Mouse (Mus musculus): Measurements from ENCODE around the gene Cd2bp2. TPM values are rescaled to one million over a fixed set of nuclear protein-coding genes. Genes with fewer than 3 reads are reported as not detected.

Cd2bp2 gene
- total and polyA plus RNA-seq, 2 experiments = 11.8 to 12.4 TPM

GRCm38 (mm10) chr7:127233765-127234164 is 37.9 kb upstream of the Cd2bp2 start:
- H3K79me2 ChIP-seq (ENCODE audit: control insufficient read depth, insufficient read depth, low read length) = peaks cover 4% of the 10 kb centered on the region; the same call in 1 of the 2 replicates
- 0 out of 2 replicates have a peak overlapping the region, but pooled peaks have one; percentile 88 for H3K4me3 ChIP-seq (ENCODE audit: insufficient read depth, low read depth, low read length)
- TF ChIP-seq POLR2A (IDR thresholded peaks at IDR 0.05; ENCODE audit: extremely low read depth, insufficient read depth, low read length) (no peak), CTCF (IDR thresholded peaks at IDR 0.05; ENCODE audit: low read depth, low read length) (no peak)
- WGBS = 12% methylated on average over 9 of the region's 9 CpGs
- peaks cover 6% of the 10 kb centered on the region; the same call in 1 of the 2 replicates for H3K36me3 ChIP-seq (ENCODE audit: control insufficient read depth, insufficient read depth, low read length)
- no peak for DNase-seq (ENCODE audit: extremely low read depth, low read depth, low spot score)
- no peak overlapping the region for H3K27ac ChIP-seq (replicated peaks; ENCODE audit: insufficient read depth, low read depth, low read length)
- H3K4me1 ChIP-seq (ENCODE audit: control insufficient read depth, insufficient read depth, low read length) = peaks cover 9% of the 10 kb centered on the region; the same call in 1 of the 2 replicates
- H3K27me3 ChIP-seq (ENCODE audit: control insufficient read depth, insufficient read depth, low read length) = no peaks in the 10 kb centered on the region
- H3K9ac ChIP-seq (ENCODE audit: low read depth, low read length) = peak overlapping the region; percentile 27; the same call in 1 of the 2 replicates

- peaks cover 4% of the 10 kb centered on the region; the same call in 1 of the 2 replicates for H3K79me2 ChIP-seq (ENCODE audit: control insufficient read depth, insufficient read depth, low read length)
- peak overlapping the region; percentile 88 for H3K4me3 ChIP-seq (ENCODE audit: insufficient read depth, low read depth, low read length)
- peak overlapping the region; percentile 87 for H3K9ac ChIP-seq (ENCODE audit: low read depth, low read length)
- DNase-seq (ENCODE audit: extremely low read depth, low read depth, low spot score) = peak; percentile 28
- TF ChIP-seq POLR2A (IDR thresholded peaks at IDR 0.05; ENCODE audit: extremely low read depth, insufficient read depth, low read length) (no peak), CTCF (IDR thresholded peaks at IDR 0.05; ENCODE audit: low read depth, low read length) (no peak)
- under 1% methylated on average over 27 of the region's 27 CpGs for WGBS
- H3K4me1 ChIP-seq (ENCODE audit: control insufficient read depth, insufficient read depth, low read length) = peaks cover 9% of the 10 kb centered on the region; the same call in 1 of the 2 replicates
- peaks cover 6% of the 10 kb centered on the region; the same call in 1 of the 2 replicates for H3K36me3 ChIP-seq (ENCODE audit: control insufficient read depth, insufficient read depth, low read length)
- H3K27ac ChIP-seq (replicated peaks; ENCODE audit: insufficient read depth, low read depth, low read length) = peak overlapping the region; percentile 92
- no peaks in the 10 kb centered on the region for H3K27me3 ChIP-seq (ENCODE audit: control insufficient read depth, insufficient read depth, low read length)
Observed at GRCm38 (mm10) chr7:127233368-127233749, 37.5 kb upstream of the Cd2bp2 start.

- Histone ChIP-seq H3K27ac (replicated peaks; ENCODE audit: insufficient read depth, low read depth, low read length) (peak within 1 kb of the TSS; percentile 92), H3K4me3 (ENCODE audit: insufficient read depth, low read depth, low read length) (peak within 1 kb of the TSS; percentile 88), H3K9ac (ENCODE audit: low read depth, low read length) (peak within 1 kb of the TSS; percentile 87), H3K27me3 (ENCODE audit: control insufficient read depth, insufficient read depth, low read length) (no peaks in the 10 kb centered on the region), H3K79me2 (ENCODE audit: control insufficient read depth, insufficient read depth, low read length) (peaks cover 4% of the 10 kb centered on the region; the same call in 1 of the 2 replicates), H3K36me3 (ENCODE audit: control insufficient read depth, insufficient read depth, low read length) (peaks cover 6% of the 10 kb centered on the region; the same call in 1 of the 2 replicates), H3K4me1 (ENCODE audit: control insufficient read depth, insufficient read depth, low read length) (peaks cover 9% of the 10 kb centered on the region; the same call in 1 of the 2 replicates)
- under 1% methylated on average over 64 of the region's 64 CpGs for WGBS
- no peak for TF ChIP-seq CTCF (IDR thresholded peaks at IDR 0.05; ENCODE audit: low read depth, low read length)
- peak; percentile 45; the same call in 1 of the 2 replicates for TF ChIP-seq POLR2A (IDR thresholded peaks at IDR 0.05; ENCODE audit: extremely low read depth, insufficient read depth, low read length)
- DNase-seq (ENCODE audit: extremely low read depth, low read depth, low spot score) = peak; percentile 74
Observed at GRCm38 (mm10) chr7:127232622-127233367, 36.9 kb upstream of the Cd2bp2 start, which contains the start of the genes Zfp553 and Sept1. Gene Zfp553 (plus strand): TSS chr7:127233061. Gene Sept1 (minus strand): TSS chr7:127233130.

GRCm38 (mm10) chr7:127231826-127232621 is 36.2 kb upstream of the Cd2bp2 start:
- Histone ChIP-seq H3K36me3 (ENCODE audit: control insufficient read depth, insufficient read depth, low read length) (peaks cover 6% of the 10 kb centered on the region; the same call in 1 of the 2 replicates), H3K27me3 (ENCODE audit: control insufficient read depth, insufficient read depth, low read length) (no peaks in the 10 kb centered on the region), H3K4me1 (ENCODE audit: control insufficient read depth, insufficient read depth, low read length) (peaks cover 9% of the 10 kb centered on the region; the same call in 1 of the 2 replicates), H3K27ac (replicated peaks; ENCODE audit: insufficient read depth, low read depth, low read length) (peak overlapping the region; percentile 68; the same call in 1 of the 2 replicates), H3K79me2 (ENCODE audit: control insufficient read depth, insufficient read depth, low read length) (peaks cover 4% of the 10 kb centered on the region; the same call in 1 of the 2 replicates), H3K9ac (ENCODE audit: low read depth, low read length) (peak overlapping the region; percentile 1), H3K4me3 (ENCODE audit: insufficient read depth, low read depth, low read length) (peak overlapping the region; percentile 88)
- TF ChIP-seq POLR2A (IDR thresholded peaks at IDR 0.05; ENCODE audit: extremely low read depth, insufficient read depth, low read length) = no peak
- no peak for TF ChIP-seq CTCF (IDR thresholded peaks at IDR 0.05; ENCODE audit: low read depth, low read length)
- no peak for DNase-seq (ENCODE audit: extremely low read depth, low read depth, low spot score)
- WGBS = 39% methylated on average over 20 of the region's 20 CpGs

- Histone ChIP-seq H3K27me3 (ENCODE audit: control insufficient read depth, insufficient read depth, low read length) (no peaks in the 10 kb centered on the region), H3K36me3 (ENCODE audit: control insufficient read depth, insufficient read depth, low read length) (peaks cover 6% of the 10 kb centered on the region; the same call in 1 of the 2 replicates), H3K79me2 (ENCODE audit: control insufficient read depth, insufficient read depth, low read length) (peaks cover 4% of the 10 kb centered on the region; the same call in 1 of the 2 replicates), H3K27ac (replicated peaks; ENCODE audit: insufficient read depth, low read depth, low read length) (no peak overlapping the region), H3K4me1 (ENCODE audit: control insufficient read depth, insufficient read depth, low read length) (peaks cover 9% of the 10 kb centered on the region; the same call in 1 of the 2 replicates), H3K4me3 (ENCODE audit: insufficient read depth, low read depth, low read length) (no peak overlapping the region), H3K9ac (ENCODE audit: low read depth, low read length) (no peak overlapping the region)
- TF ChIP-seq POLR2A (IDR thresholded peaks at IDR 0.05; ENCODE audit: extremely low read depth, insufficient read depth, low read length) (no peak), CTCF (IDR thresholded peaks at IDR 0.05; ENCODE audit: low read depth, low read length) (no peak)
- 86% methylated on average over 3 of the region's 3 CpGs for WGBS
- no peak for DNase-seq (ENCODE audit: extremely low read depth, low read depth, low spot score)
Observed at GRCm38 (mm10) chr7:127231376-127231775, 35.5 kb upstream of the Cd2bp2 start.
